Mouse (Mus musculus): ENCODE results near the gene Dnttip2.
"Not testable (repeated sequence)": the region's sequence is repeated elsewhere in the genome, so short reads cannot be mapped to it uniquely, and the experiment has no call there.

GRCm38 (mm10) chr3:122272565-122272964, 1.6 kb upstream of the Dnttip2 start:
- not testable (repeated sequence) for TF ChIP-seq CHD2 (IDR thresholded peaks at IDR 0.05; ENCODE audit: low read depth, low read length); ZC3H11A (IDR thresholded peaks at IDR 0.05; ENCODE audit: borderline replicate concordance, low read depth, low read length); MAFK (IDR thresholded peaks at IDR 0.05; ENCODE audit: insufficient read depth, low read depth, low read length); ZNF384 (IDR thresholded peaks at IDR 0.05; ENCODE audit: low read depth, low read length); HCFC1 (IDR thresholded peaks at IDR 0.05; ENCODE audit: borderline replicate concordance, insufficient read depth, low read length)

Data from ES-E14 (cell line).